Mouse (Mus musculus): Measurements from ENCODE around the gene Lpar5.

Gene Lpar5

GRCm38 (mm10) chr6:125087937-125088336 lies 20.2 kb downstream of the Lpar5 start:
- no peak for DNase-seq

GRCm38 (mm10) chr6:125088561-125089321 lies 21.0 kb downstream of the Lpar5 start:
- DNase-seq, result peak; percentile 92

- peak; percentile 92 for DNase-seq
Measured at GRCm38 (mm10) chr6:125089521-125090321, 22.0 kb downstream of the Lpar5 start.

- no peak for DNase-seq
Measured at GRCm38 (mm10) chr6:125090341-125091085, 22.8 kb downstream of the Lpar5 start.

- no peak for DNase-seq
Measured at GRCm38 (mm10) chr6:125092372-125092771, 24.7 kb downstream of the Lpar5 start.

- no peak for DNase-seq
Measured at GRCm38 (mm10) chr6:125094843-125095242, 27.1 kb downstream of the Lpar5 start.

GRCm38 (mm10) chr6:125095391-125096278 lies 27.9 kb downstream of the Lpar5 start, which contains the start of gene Chd4:
Chd4 (plus strand) TSS chr6:125095981.
- peak; percentile 97 for DNase-seq

GRCm38 (mm10) chr6:125096279-125096596 lies 28.5 kb downstream of the Lpar5 start:
- no peak for DNase-seq

- peak; percentile 86 for DNase-seq
Measured at GRCm38 (mm10) chr6:125096597-125097345, 29.1 kb downstream of the Lpar5 start.

- DNase-seq, result no peak
Measured at GRCm38 (mm10) chr6:125097346-125097689, 29.6 kb downstream of the Lpar5 start.

- DNase-seq, result no peak
Measured at GRCm38 (mm10) chr6:125097951-125098350, 30.2 kb downstream of the Lpar5 start.

- no peak for DNase-seq
Measured at GRCm38 (mm10) chr6:125098513-125098912, 30.8 kb downstream of the Lpar5 start.

GRCm38 (mm10) chr6:125099421-125099971 lies 31.8 kb downstream of the Lpar5 start:
- no peak for DNase-seq

GRCm38 (mm10) chr6:125101444-125101843 lies 33.7 kb downstream of the Lpar5 start:
- no peak for DNase-seq

GRCm38 (mm10) chr6:125104223-125104622 lies 36.5 kb downstream of the Lpar5 start:
- DNase-seq, result no peak

- DNase-seq, result no peak
Measured at GRCm38 (mm10) chr6:125107705-125108104, 40.0 kb downstream of the Lpar5 start.

GRCm38 (mm10) chr6:125109371-125109770 lies 41.7 kb downstream of the Lpar5 start:
- no peak for DNase-seq

- DNase-seq, result peak; percentile 55
Measured at GRCm38 (mm10) chr6:125110927-125111326, 43.2 kb downstream of the Lpar5 start.

- DNase-seq, result no peak
Measured at GRCm38 (mm10) chr6:125112553-125112952, 44.8 kb downstream of the Lpar5 start.

GRCm38 (mm10) chr6:125119387-125119786 lies 51.7 kb downstream of the Lpar5 start:
- no peak for DNase-seq

- no peak for DNase-seq
Measured at GRCm38 (mm10) chr6:125128724-125129123, 61.0 kb downstream of the Lpar5 start.
